Mouse (Mus musculus) urinary bladder, postnatal 36 days (tissue): Measurements from ENCODE around the gene Zfp991.
"Not testable (repeated sequence)": the region's sequence is repeated elsewhere in the genome, so short reads cannot be mapped to it uniquely, and the experiment has no call there.

Experiments
- DNase-seq, 2 experiments: peaks; one replicate each; pipeline ENCODE4 v3.0.0; 2022; ENCODE audit warnings: low spot score in 2 of 2, mixed read lengths in 1 of 2

The Zfp991 gene

DNA sequence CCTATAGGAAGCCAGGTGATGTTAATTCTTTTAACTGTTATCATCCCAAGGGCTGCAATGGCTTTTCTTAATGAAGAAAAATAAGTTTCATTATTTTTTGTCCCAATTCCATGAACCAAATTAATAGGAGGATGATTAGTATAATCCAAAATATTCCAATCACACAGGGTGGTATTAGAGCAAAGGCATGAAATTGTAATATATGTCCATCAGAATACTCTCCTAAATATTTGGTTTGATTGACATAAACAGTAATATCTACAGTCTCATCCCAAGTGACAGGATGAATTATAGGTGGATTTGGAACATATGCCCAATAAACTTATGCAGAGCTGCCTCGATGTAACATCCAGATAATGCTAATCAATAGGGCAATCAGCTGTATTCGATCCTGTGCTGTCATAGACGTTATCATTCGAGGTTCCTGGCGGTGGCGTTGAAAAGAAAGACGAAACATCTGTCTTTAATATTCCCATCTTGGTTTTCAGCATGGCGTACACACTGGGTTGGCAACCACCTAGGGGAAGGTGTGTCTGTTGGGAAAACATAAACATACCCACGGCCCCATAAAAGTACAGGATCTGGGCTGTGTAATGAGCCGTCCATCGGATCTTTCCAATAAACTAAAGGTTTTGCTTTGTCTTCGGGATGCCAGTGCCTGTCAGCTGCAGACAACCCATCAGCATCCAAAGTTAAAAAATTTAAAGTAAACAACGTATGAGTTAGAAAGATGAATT is 50.3 kb downstream of the Zfp991 start:
- DNase-seq: not testable (repeated sequence)

DNA sequence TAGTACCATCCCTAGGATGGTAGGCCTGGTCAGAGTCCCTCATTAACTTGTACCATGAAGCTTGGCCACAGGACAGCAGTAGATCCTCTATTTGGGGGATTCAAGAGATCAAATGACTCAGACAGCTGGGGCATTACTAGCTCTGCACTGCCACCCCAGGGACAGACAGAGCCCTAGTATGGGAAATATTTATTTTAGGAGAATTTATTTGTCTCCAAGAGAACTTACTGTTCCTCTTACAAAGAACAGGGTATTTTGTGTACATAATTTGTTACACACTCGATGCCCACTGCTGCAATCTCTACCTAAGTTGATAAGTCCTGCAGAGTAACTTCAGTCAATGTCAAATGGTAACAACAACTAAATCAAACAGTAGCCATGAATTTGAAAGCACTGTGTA is 55.0 kb downstream of the Zfp991 start:
- DNase-seq: not testable (repeated sequence)

DNA sequence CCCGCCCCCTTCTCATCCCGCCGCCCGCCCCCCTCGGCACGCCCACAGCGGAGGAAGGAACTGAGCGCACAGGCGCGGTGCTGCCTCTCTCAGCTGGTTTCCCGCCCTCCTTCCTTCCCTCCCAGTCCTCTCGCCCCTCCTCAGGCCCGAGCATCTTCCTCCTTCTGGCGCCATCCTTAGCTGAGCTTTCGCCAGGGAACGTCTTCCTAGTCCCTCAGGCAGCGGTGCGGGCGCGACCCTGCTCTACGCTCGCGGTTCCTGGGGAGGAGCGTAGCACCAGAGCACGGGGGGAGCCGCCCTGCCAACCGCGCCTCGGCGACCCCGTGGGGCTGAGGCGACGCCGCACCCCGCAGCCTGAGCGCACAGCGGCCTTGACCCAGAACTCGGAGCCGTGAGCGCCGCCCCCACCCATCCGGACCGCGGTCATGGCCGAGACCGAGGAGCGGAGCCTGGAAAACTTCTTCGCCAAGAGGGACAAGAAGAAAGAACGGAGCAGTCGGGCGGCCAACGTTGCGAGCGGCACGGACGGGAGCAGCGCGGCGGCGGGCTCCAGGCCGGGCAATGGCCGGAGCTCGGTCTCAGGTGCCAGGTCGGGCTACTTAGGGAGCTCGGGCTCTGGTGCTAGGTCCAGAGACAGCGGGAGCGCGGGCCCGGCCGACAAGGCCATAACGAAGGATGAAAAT is 55.6 kb downstream of the Zfp991 start:
- DNase-seq: not testable (repeated sequence)

DNA sequence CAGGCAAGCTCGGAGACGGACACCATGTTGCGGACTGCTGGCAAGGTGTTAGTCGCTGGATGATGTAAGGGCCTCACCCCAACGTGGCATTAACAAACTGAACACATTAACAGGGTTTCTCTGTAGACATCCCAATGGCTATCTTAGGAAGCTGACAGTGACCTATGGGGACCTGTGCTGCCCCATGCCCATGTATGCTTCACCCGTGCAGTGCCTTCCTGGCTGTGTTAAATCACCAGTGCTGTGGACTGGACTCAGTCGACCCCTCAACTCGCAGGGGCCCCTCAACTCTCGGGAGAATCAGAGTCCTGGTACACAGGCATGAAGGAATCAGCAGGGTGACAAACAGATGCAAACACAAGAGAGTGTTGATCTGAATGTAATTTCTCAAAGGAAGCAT is 63.3 kb downstream of the Zfp991 start:
- DNase-seq: not testable (repeated sequence)

DNA sequence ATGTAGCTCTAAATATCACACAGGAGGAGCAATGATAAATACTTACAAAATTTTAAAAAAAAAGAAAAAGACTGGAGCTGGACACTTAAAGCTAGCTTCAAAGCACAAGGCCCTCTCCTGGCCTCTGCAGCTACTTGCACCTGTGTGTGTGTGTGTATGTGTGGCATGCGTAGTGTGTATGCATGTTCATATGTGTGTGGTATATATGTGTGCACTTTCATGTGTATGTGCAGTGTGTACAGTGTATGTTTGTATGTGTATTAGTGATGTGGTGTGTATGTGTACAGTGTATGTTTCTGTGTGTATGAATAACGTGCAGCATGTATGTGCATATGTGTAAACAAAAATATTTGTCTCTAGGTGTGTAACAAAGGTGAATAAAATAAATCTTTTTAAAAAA is 65.4 kb downstream of the Zfp991 start:
- DNase-seq: not testable (repeated sequence)

DNA sequence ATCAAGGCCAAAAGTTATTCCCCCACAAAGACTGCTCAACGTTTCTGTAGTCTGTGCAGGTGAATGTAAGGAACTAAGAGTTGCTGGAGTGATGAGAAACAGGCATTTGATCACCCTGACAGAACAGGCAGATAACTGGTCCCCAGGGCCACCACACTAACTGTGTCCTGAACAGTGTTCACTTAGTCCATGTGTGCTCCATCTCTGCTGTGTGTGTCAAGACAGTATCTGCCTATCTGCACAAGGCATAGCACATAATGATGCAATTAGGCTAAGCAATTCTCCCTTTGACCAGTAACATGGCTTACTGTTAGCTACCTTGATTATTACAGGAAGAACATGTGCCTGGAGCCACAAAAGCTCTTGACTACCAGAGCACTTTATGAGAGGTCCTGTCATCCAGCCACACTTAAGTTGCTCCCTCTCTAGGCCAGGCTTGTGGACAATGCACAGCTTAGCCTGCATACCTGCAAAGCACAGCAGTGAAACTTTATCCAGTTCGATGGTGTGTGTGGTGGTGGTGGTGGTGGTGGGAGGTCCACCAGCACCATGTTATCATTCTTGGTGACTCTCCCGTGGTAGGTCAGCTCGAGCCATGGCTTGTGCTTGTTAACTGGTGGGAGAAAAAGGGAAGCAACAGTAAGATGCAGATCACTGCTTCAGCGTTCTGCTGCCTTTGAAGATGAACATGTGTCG is 67.4 kb downstream of the Zfp991 start:
- DNase-seq: not testable (repeated sequence)

DNA sequence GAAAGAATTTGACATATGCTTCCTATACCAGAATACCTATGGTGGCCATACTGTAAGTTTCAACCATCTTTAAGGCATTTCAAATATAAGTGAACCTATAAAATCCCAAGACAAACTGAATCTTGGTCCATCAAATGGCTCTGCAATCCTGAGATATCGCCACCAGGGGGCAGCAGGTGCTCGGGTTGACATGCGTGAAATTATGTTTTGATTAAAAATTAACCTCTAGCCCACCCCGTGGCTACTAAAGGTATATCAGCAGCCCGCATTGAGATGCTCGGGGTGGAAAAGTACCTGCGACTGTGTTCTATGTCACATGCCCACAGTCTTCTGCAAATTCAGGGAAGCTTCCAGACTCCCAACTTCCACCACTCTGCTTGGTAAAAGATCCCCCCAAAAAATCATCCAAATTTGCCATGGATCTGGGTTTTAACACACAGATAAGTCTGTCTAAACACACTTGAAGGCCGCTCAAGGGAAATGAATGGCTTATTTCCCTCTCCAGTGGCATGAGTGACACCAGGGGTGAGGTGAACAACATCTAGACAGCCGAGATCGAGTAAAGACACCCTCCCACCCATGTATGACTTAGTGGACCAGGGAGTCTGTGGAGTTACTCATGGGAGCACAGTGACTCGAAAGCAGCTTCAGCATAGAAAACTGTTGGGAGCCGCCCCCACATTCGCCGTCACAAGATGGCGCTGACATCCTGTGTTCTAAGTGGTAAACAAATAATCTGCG is 70.3 kb downstream of the Zfp991 start:
- DNase-seq: not testable (repeated sequence)

DNA sequence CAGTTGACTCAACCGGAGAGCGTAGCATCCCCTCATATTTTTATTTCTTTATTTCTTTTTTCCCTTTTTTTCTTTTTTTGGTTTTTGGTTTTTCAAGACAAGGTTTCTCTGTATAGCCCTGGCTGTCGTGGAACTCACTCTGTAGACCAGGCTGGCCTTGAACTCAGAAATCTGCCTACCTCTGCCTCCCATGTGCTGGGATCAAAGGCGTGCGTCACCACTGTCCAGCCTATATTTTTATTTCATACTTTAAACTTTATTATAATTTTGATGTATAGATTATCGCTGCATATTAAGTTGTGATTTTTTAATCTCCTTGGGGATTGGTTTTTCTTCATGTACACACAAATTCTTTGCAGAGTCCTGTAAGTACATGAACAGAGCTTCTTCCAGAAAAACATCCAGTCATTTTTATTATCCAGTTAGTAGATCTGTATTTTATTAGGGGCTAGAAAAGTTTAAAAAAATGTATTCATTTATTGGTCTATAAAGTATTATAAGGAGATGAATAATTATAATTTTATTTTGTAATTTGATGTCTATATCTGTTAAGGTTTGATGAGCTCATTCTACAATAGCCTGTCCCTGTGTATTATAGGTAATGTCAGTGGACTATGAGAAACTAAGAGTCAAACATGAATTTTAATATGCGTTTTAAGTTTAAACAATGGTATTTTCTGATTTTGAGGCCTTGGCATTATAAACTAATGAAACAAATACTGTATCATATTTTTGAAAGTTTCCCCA is 80.5 kb downstream of the Zfp991 start:
- DNase-seq: not testable (repeated sequence)

DNA sequence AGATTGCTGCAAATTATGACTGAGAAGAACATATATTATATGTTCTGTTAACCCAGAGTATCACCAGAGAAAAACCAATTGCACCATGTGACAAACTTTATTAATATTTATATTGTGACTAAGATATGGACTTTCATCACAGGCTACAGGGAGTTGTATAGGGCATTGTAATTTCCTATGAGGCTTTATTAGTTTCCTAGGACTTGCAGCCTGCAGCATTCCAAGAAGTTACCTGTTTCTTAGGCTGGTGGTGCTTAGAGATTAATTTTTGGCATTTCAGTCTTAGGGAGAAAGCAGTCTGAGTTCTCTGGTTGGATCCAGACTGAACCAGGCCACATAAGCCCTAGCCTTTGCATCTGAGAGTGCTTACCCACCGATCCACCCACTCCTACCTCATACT is 82.4 kb downstream of the Zfp991 start:
- not testable (repeated sequence) for DNase-seq

DNA sequence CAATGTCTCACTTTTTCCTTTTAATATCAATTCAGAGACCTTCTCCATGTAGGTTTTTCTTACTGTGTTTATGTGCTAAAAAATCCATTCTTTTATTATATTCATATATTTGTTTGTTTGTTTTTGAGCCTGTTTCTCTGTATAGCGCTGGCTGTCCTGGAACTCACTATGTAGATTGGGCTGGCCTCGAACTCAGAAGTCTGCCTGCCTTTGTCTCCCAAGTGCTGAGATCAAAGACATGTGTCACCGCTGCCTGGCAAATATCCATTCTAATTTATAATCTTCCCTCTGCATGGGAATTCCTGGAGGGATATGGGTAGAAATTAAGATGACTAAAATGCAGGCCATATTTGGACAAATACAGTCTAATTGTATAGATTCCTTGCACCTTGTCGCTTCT is 85.8 kb downstream of the Zfp991 start:
- not testable (repeated sequence) for DNase-seq

DNA sequence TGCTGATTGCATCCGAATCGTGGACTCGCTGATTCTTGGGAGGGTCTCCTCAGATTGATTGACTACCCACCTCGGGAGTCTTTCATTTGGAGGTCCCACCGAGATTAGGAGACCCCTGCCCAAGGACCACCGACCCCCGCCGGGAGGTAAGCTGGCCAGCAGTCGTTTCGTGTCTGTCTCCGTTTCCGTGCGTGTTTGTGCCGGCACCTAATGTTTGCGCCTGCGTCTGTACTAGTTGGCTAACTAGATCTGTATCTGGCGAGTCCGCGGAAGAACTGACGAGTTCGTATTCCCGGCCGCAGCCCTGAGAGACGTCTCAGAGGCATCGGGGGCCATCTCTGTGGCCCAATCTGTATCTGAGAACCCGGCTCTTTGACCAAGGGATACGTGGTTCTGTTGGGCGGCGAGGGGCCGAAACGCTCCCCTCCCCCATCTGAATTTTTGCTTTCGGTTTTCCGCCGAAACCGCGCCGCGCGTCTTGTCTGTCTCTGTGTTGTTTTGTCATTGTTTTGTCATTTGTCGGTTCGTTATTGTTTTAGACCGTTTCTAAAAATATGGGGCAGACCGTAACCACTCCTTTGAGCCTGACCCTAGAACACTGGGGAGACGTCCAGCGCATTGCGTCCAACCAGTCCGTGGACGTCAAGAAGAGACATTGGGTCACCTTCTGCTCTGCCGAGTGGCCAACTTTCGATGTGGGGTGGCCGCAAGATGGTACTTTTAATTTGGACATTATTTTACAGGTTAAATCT is 87.7 kb downstream of the Zfp991 start:
- peak in 1 of 2 experiments; percentile 43 for DNase-seq

DNA sequence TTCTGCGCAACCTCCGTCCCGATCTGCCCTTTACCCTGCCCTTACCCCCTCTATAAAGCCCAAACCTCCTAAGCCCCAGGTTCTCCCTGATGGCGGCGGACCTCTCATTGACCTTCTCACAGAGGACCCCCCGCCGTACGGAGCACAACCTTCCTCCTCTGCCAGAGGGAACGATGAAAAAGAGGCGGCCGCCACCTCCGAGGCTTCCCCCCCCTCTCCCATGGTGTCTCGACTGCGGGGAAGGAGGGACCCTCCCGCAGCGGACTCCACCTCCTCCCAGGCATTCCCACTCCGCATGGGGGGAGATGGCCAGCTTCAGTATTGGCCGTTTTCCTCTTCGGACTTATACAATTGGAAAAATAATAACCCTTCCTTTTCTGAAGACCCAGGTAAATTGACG is 88.4 kb downstream of the Zfp991 start:
- DNase-seq: not testable (repeated sequence)

DNA sequence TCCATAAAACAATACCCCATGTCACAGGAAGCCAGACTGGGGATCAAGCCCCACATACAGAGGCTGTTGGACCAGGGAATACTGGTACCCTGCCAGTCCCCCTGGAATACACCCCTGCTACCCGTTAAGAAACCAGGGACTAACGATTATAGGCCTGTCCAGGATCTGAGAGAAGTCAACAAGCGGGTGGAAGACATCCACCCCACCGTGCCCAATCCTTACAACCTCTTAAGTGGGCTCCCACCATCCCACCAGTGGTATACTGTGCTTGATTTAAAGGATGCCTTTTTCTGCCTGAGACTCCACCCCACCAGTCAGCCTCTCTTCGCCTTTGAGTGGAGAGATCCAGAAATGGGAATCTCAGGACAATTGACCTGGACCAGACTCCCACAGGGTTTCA is 90.2 kb downstream of the Zfp991 start:
- not testable (repeated sequence) for DNase-seq

DNA sequence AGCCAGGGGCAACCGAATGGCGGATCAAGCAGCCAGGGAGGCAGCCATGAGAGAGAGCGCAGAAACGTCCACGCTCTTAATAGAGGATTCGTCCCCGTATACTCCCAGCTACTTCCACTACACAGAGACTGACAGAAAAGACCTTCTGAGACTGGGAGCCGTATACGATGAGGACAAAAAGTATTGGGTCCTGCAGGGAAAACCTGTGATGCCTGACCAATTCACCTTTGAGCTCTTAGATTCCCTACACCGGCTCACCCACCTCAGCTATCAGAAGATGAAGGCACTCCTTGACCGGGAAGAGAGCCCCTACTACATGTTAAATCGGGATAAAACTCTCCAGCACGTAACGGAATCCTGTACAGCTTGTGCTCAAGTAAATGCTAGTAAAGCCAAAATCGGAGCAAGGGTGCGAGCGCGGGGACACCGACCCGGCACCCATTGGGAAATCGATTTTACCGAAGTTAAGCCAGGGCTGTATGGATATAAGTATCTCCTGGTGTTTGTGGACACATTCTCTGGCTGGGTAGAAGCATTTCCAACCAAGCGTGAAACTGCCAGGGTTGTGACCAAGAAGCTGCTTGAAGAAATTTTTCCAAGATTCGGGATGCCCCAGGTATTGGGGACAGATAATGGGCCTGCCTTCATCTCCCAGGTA is 92.1 kb downstream of the Zfp991 start:
- DNase-seq: not testable (repeated sequence)

DNA sequence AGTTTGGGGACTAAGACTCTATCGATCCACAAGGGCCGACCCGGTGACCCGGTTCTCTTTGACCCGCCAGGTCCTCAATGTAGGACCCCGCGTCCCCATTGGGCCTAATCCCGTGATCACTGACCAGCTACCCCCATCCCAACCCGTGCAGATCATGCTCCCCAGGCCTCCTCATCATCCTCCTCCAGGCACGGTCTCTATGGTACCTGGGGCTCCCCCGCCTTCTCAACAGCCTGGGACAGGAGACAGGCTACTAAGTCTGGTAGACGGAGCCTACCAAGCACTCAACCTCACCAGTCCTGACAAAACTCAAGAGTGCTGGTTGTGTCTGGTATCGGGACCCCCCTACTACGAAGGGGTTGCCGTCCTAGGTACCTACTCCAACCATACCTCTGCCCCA is 93.8 kb downstream of the Zfp991 start:
- not testable (repeated sequence) for DNase-seq

DNA sequence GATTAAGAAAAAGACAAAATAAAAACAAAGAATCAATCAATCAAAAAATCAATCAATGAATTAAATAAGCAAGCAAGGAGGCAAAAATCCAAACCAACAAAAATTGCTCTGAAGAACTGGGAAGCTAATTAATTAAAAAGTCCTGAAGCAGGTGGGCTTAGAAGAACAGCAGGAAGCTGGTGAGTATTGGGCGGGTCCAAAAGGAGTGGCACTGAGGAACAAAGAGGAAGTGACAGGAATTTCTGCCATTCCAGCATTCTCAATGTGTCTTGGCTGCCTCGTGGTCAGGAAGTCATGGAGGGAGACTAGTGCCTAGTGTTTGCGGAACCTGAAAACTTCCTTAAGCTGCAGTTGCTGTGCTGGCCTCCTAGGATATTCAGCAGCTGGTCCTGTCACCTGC is 98.2 kb downstream of the Zfp991 start:
- not testable (repeated sequence) for DNase-seq
